In genomic region chr10:90494981-90495516, GRCm38 (mm10) we compare ENCODE assay signal across 10 mouse cellular contexts.
A peak's percentile ranks its signal among the peaks of the same experiment; 100 is the strongest.
DNase-seq lines count a peak whose midpoint lies in the region; ATAC-seq and TF ChIP-seq lines count a peak whose summit lies in the region.
"Had no signal": no experiment of that assay in that cellular context is flagged by ENCODE, and none has a peak within 500 bp of the region (broad histone marks: within the 10 kb centered on the region; RNA-seq: fewer than 3 reads in every experiment).

No protein-coding gene starts in this region.

- no peaks in the 10 kb centered on the region for H3K36me3 ChIP-seq in intestine, embryonic 14.5 days (ENCODE audit: control insufficient read depth, insufficient read depth, low read length)
- H3K36me3 ChIP-seq in intestine, postnatal 0 days (ENCODE audit: control insufficient read depth, insufficient read depth): no peaks in the 10 kb centered on the region

- ATAC-seq in intestine, embryonic 14.5 days (replicated peaks; ENCODE audit: low FRiP score, low TSS enrichment, low read depth): 0 out of 2 replicates have a peak, but pooled peaks have one; percentile 19
- ATAC-seq in intestine, postnatal 0 days: no peak

- H3K9ac ChIP-seq in intestine, embryonic 14.5 days (ENCODE audit: low read length): no peak overlapping the region
- H3K9ac ChIP-seq in intestine, postnatal 0 days (ENCODE audit: low read depth, low read length): no peak overlapping the region

- no peak for DNase-seq in intestine, embryonic 14.5 days (ENCODE audit: low spot score)
- peak; percentile 29 to 56 for DNase-seq in frontal cortex, postnatal 10 days (ENCODE audit: low spot score in 2 of 2)
- DNase-seq in left cerebral cortex, adult 11 months (ENCODE audit: low spot score): peak; percentile 44
- DNase-seq in right cerebral cortex, postnatal 14 days: peak; percentile 24
- DNase-seq in liver: no peak
- no peak for DNase-seq in heart, postnatal 4 days
- DNase-seq in heart, adult 9 months (ENCODE audit: low spot score in 2 of 2): no peak
- DNase-seq: adrenal gland, postnatal 14 days had no signal

- H3K9me3 ChIP-seq in intestine, embryonic 14.5 days (ENCODE audit: control insufficient read depth, low read length): no peaks in the 10 kb centered on the region
- H3K9me3 ChIP-seq in intestine, postnatal 0 days (ENCODE audit: control insufficient read depth): no peaks in the 10 kb centered on the region

- WGBS in intestine, embryonic 14.5 days: 85% methylated on average over 4 of the region's 4 CpGs
- WGBS in intestine, postnatal 0 days: 87% methylated on average over 4 of the region's 4 CpGs

- H3K27me3 ChIP-seq in intestine, embryonic 14.5 days (replicated peaks; ENCODE audit: control insufficient read depth, insufficient read depth, low read length): no peaks in the 10 kb centered on the region
- no peaks in the 10 kb centered on the region for H3K27me3 ChIP-seq in intestine, postnatal 0 days (replicated peaks; ENCODE audit: control insufficient read depth, insufficient read depth, low read length)

- H3K4me2 ChIP-seq in intestine, embryonic 14.5 days (ENCODE audit: low read length): no peak overlapping the region
- H3K4me2 ChIP-seq in intestine, postnatal 0 days (replicated peaks; ENCODE audit: low read depth): no peak overlapping the region
- H3K4me2 ChIP-seq: liver, embryonic 11.5 days had no signal

- no peak for TF ChIP-seq CTCF in intestine, postnatal 0 days (IDR thresholded peaks at IDR 0.05; ENCODE audit: low read depth)

- no peaks in the 10 kb centered on the region for H3K4me1 ChIP-seq in intestine, embryonic 14.5 days (replicated peaks; ENCODE audit: control insufficient read depth, insufficient read depth, low read length)
- H3K4me1 ChIP-seq in intestine, postnatal 0 days (replicated peaks; ENCODE audit: control insufficient read depth, insufficient read depth, low read length): no peaks in the 10 kb centered on the region

- no peak overlapping the region for H3K27ac ChIP-seq in intestine, embryonic 14.5 days (ENCODE audit: low read depth)
- H3K27ac ChIP-seq in intestine, postnatal 0 days (ENCODE audit: low read depth, low read length): no peak overlapping the region

- H3K4me3 ChIP-seq in intestine, embryonic 14.5 days (ENCODE audit: low read depth, low read length): no peak overlapping the region
- no peak overlapping the region for H3K4me3 ChIP-seq in intestine, postnatal 0 days (ENCODE audit: low read depth, low read length)

Comparison
In these comparisons a context has a peak if more than half of its experiments do, and no peak if none do; other contexts are left out.
1. DNase-seq: peak in frontal cortex, postnatal 10 days (2 of 2), left cerebral cortex, adult 11 months (single experiment) and right cerebral cortex, postnatal 14 days (single experiment); none in intestine, embryonic 14.5 days (single experiment), liver (single experiment), heart, postnatal 4 days (single experiment) and heart, adult 9 months (0 of 2).